Mouse (Mus musculus) G1E (cell line): ENCODE results near the gene Tnik. TPM values are rescaled to one million over a fixed set of nuclear protein-coding genes. Genes with fewer than 3 reads are reported as not detected.

ENCODE experiments used
- ATAC-seq: 2 replicates; pipeline ENCODE4 v1.8.0; 2016; ENCODE audit warnings: mild to moderate bottlenecking; ENCODE audit not compliant: insufficient number of reproducible peaks, poor library complexity, low FRiP score, severe bottlenecking; ENCODE audit errors: extremely low read depth
- DNase-seq: peaks from one replicate; pipeline ENCODE4 v3.0.0; 2012; ENCODE audit warnings: low spot score
- H3K27me3 ChIP-seq: 2 replicates; pipeline ENCODE4 v1.6.1; 2012; ENCODE audit warnings: mild to moderate bottlenecking, low read length, inconsistent platforms; ENCODE audit not compliant: insufficient read depth
- H3K36me3 ChIP-seq: replicated peaks from 2 replicates; pipeline ENCODE3; 2012; ENCODE audit warnings: mild to moderate bottlenecking, inconsistent platforms
- H3K4me1 ChIP-seq: 2 replicates; pipeline ENCODE4 v1.6.1; 2012; ENCODE audit warnings: low read depth, low read length, inconsistent platforms, mixed read lengths; ENCODE audit not compliant: insufficient read depth
- H3K4me3 ChIP-seq: 2 replicates; pipeline ENCODE4 v1.5.1; 2012; ENCODE audit warnings: low read depth, mild to moderate bottlenecking, inconsistent platforms, low read length, moderate library complexity, mixed read lengths
- H3K9me3 ChIP-seq: replicated peaks from 2 replicates; pipeline ENCODE4 v1.6.1; 2012; ENCODE audit warnings: inconsistent platforms
- CTCF ChIP-seq: IDR thresholded peaks from 2 replicates; pipeline ENCODE4 v1.5.1; 2012; ENCODE audit warnings: low read depth, low read length, inconsistent platforms, mixed read lengths
- GATA1 ChIP-seq: IDR thresholded peaks from 2 replicates; pipeline ENCODE4 v1.6.1; 2012; ENCODE audit warnings: borderline replicate concordance, low read length, inconsistent platforms, mixed read lengths
- GATA2 ChIP-seq: IDR thresholded peaks from 2 replicates; pipeline ENCODE4 v1.6.1; 2012; ENCODE audit warnings: low read depth, low read length, inconsistent platforms, borderline replicate concordance
- POLR2AphosphoS5 ChIP-seq: IDR thresholded peaks from 2 replicates; pipeline ENCODE4 v1.6.1; 2012; ENCODE audit warnings: low read depth, low read length, inconsistent platforms; ENCODE audit not compliant: insufficient replicate concordance
- TAL1 ChIP-seq: conservative IDR thresholded peaks from 2 replicates; pipeline ENCODE4 v1.6.1; 2012; ENCODE audit warnings: low read depth, low read length, inconsistent platforms, mixed read lengths
- polyA plus RNA-seq: library from polyadenylated mRNA; stranded (reverse); fragments of >175 nt; gene quantifications from 2 replicates; pipeline ENCODE4 v1.2.3, GENCODE M21; 2012
- total RNA-seq, 2 experiments: library from RNA; stranded (forward) in 1 of 2; stranded (reverse) in 1 of 2; fragments of 200-1000 nt in 1 of 2; fragments of >200 nt in 1 of 2; fragmentation: Nextera tagmentation in 1 of 2; gene quantifications; 2 replicates each; pipeline ENCODE4 v1.2.3; 2014 to 2017

The Tnik gene
- total and polyA plus RNA-seq, 3 experiments, result 0.69 to 4.6 (median 1.1) TPM

- Histone ChIP-seq H3K27me3 (no peaks in the 10 kb centered on the region), H3K4me3 (no peak overlapping the region), H3K9me3 (no peaks in the 10 kb centered on the region), H3K4me1 (no peaks in the 10 kb centered on the region), H3K36me3 (no peaks in the 10 kb centered on the region)
- no peak for TF ChIP-seq GATA2
- no peak for TF ChIP-seq GATA1
- no peak for TF ChIP-seq TAL1
- no peak for TF ChIP-seq CTCF
- TF ChIP-seq POLR2AphosphoS5, result no peak
- DNase-seq (no peak), ATAC-seq (no peak)
Observed at GRCm38 (mm10) chr3:28225357-28225905, 37.6 kb upstream of the Tnik start.

- TF ChIP-seq POLR2AphosphoS5, result no peak
- no peak for TF ChIP-seq TAL1
- TF ChIP-seq GATA1, result no peak
- no peak for TF ChIP-seq CTCF
- no peak for TF ChIP-seq GATA2
- H3K27me3 ChIP-seq, result no peaks in the 10 kb centered on the region
- H3K36me3 ChIP-seq, result no peaks in the 10 kb centered on the region
- H3K4me3 ChIP-seq, result no peak overlapping the region
- ATAC-seq (no peak), DNase-seq (no peak)
- H3K9me3 ChIP-seq, result no peaks in the 10 kb centered on the region
- no peaks in the 10 kb centered on the region for H3K4me1 ChIP-seq
Observed at GRCm38 (mm10) chr3:28226181-28226580, 36.8 kb upstream of the Tnik start.

GRCm38 (mm10) chr3:28228930-28229329 lies 34.1 kb upstream of the Tnik start:
- Histone ChIP-seq H3K36me3 (no peaks in the 10 kb centered on the region), H3K9me3 (no peaks in the 10 kb centered on the region), H3K27me3 (no peaks in the 10 kb centered on the region), H3K4me3 (no peak overlapping the region), H3K4me1 (no peaks in the 10 kb centered on the region)
- TF ChIP-seq POLR2AphosphoS5 (no peak), GATA2 (no peak), CTCF (no peak), TAL1 (no peak), GATA1 (no peak)
- ATAC-seq, result no peak
- no peak for DNase-seq

GRCm38 (mm10) chr3:28229503-28229902 lies 33.5 kb upstream of the Tnik start:
- no peaks in the 10 kb centered on the region for H3K36me3 ChIP-seq
- H3K9me3 ChIP-seq, result no peaks in the 10 kb centered on the region
- no peak for ATAC-seq

GRCm38 (mm10) chr3:28232885-28233284 lies 30.1 kb upstream of the Tnik start:
- TF ChIP-seq POLR2AphosphoS5, result no peak
- TF ChIP-seq CTCF, result no peak
- TF ChIP-seq GATA2, result no peak
- no peak for TF ChIP-seq TAL1
- TF ChIP-seq GATA1, result no peak
- H3K9me3 ChIP-seq, result no peaks in the 10 kb centered on the region
- H3K4me3 ChIP-seq, result no peak overlapping the region
- DNase-seq (no peak), ATAC-seq (no peak)
- H3K4me1 ChIP-seq, result no peaks in the 10 kb centered on the region
- peaks cover 3% of the 10 kb centered on the region; the same call in 1 of the 2 replicates for H3K27me3 ChIP-seq
- no peaks in the 10 kb centered on the region for H3K36me3 ChIP-seq

More at GRCm38 (mm10) chr3:28229503-28229902, 33.5 kb upstream of the Tnik start:
- H3K4me1 ChIP-seq, result no peaks in the 10 kb centered on the region
- H3K27me3 ChIP-seq, result no peaks in the 10 kb centered on the region
- TF ChIP-seq POLR2AphosphoS5 (no peak), GATA1 (no peak), TAL1 (no peak), CTCF (no peak), GATA2 (no peak)
- no peak for DNase-seq
- H3K4me3 ChIP-seq, result no peak overlapping the region

GRCm38 (mm10) chr3:28234179-28234578 lies 28.8 kb upstream of the Tnik start:
- no peaks in the 10 kb centered on the region for H3K36me3 ChIP-seq
- H3K9me3 ChIP-seq, result no peaks in the 10 kb centered on the region
- H3K4me1 ChIP-seq, result no peaks in the 10 kb centered on the region
- no peak for TF ChIP-seq TAL1
- DNase-seq (no peak), ATAC-seq (no peak)
- no peak overlapping the region for H3K4me3 ChIP-seq
- H3K27me3 ChIP-seq, result peaks cover 3% of the 10 kb centered on the region; the same call in 1 of the 2 replicates

GRCm38 (mm10) chr3:28236689-28237088 lies 26.3 kb upstream of the Tnik start:
- no peaks in the 10 kb centered on the region for H3K4me1 ChIP-seq

More at GRCm38 (mm10) chr3:28236689-28237088, 26.3 kb upstream of the Tnik start:
- Histone ChIP-seq H3K27me3 (peaks cover 3% of the 10 kb centered on the region; the same call in 1 of the 2 replicates), H3K9me3 (no peaks in the 10 kb centered on the region), H3K36me3 (no peaks in the 10 kb centered on the region), H3K4me3 (no peak overlapping the region)
- ATAC-seq (no peak), DNase-seq (no peak)
- TF ChIP-seq GATA1 (no peak), CTCF (no peak), TAL1 (no peak), GATA2 (no peak), POLR2AphosphoS5 (no peak)
